Mouse (Mus musculus) ES-E14 (cell line): ENCODE measurements at regions not wholly inside any gene's neighbourhood (a gene's known extent, or its start where the extent isn't known, plus 50 kb on each side); places are given as distances from the start of the nearest gene placed in this dataset.

ENCODE experiments used
- DNase-seq: peaks from one replicate; pipeline ENCODE4 v3.0.0-alpha.2; 2013; ENCODE audit warnings: low read depth, low spot score
- H3K27ac ChIP-seq: 2 replicates; pipeline ENCODE4 v1.5.1; 2012; ENCODE audit warnings: low read depth, mild to moderate bottlenecking, low read length, moderate library complexity, mixed read lengths; ENCODE audit not compliant: poor library complexity, insufficient read depth, severe bottlenecking
- H3K36me3 ChIP-seq: 2 replicates; pipeline ENCODE4 v1.6.1; 2012; ENCODE audit warnings: mild to moderate bottlenecking, low read length, moderate library complexity, mixed read lengths; ENCODE audit not compliant: control insufficient read depth, poor library complexity, insufficient read depth, severe bottlenecking
- H3K4me1 ChIP-seq, 2 experiments: fragments of 150-350 bp in 1 of 2; sonication (generic) in 1 of 2; 2 replicates each; pipeline ENCODE4 v1.6.1; 2012; ENCODE audit warnings: low read length in 2 of 2, mild to moderate bottlenecking in 1 of 2, mixed read lengths in 1 of 2; ENCODE audit not compliant: control insufficient read depth in 2 of 2, insufficient read depth in 2 of 2, poor library complexity in 1 of 2
- H3K4me3 ChIP-seq, 2 experiments: fragments of 150-350 bp in 1 of 2; sonication (generic) in 1 of 2; 2 replicates each; pipeline ENCODE4 v1.5.1; 2012; ENCODE audit warnings: low read length in 2 of 2, low read depth in 1 of 2, mild to moderate bottlenecking in 1 of 2, mixed read lengths in 1 of 2; ENCODE audit not compliant: insufficient read depth in 1 of 2, poor library complexity in 1 of 2, severe bottlenecking in 1 of 2
- H3K9ac ChIP-seq: 2 replicates; pipeline ENCODE4 v1.6.1; 2012; ENCODE audit warnings: low read depth, mild to moderate bottlenecking, low read length, mixed read lengths; ENCODE audit not compliant: poor library complexity, insufficient read depth, severe bottlenecking
- H3K9me3 ChIP-seq: fragments of 150-350 bp; sonication (generic); 2 replicates; pipeline ENCODE4 v1.6.1; 2012; ENCODE audit warnings: low read depth, mild to moderate bottlenecking, low read length; ENCODE audit not compliant: control insufficient read depth, insufficient read depth
- CHD2 ChIP-seq: IDR thresholded peaks from 2 replicates; pipeline ENCODE4 v1.6.1; 2014; ENCODE audit warnings: mild to moderate bottlenecking, low read depth, low read length, inconsistent platforms
- HCFC1 ChIP-seq: IDR thresholded peaks from 2 replicates; pipeline ENCODE4 v1.6.1; 2012; ENCODE audit warnings: low read length, inconsistent platforms, borderline replicate concordance; ENCODE audit not compliant: insufficient read depth
- MAFK ChIP-seq: IDR thresholded peaks from 2 replicates; pipeline ENCODE4 v1.6.1; 2014; ENCODE audit warnings: mild to moderate bottlenecking, low read depth, low read length, inconsistent platforms; ENCODE audit not compliant: insufficient read depth
- ZC3H11A ChIP-seq: IDR thresholded peaks from 2 replicates; pipeline ENCODE4 v1.6.1; 2012; ENCODE audit warnings: low read depth, mild to moderate bottlenecking, inconsistent platforms, low read length, borderline replicate concordance
- ZNF384 ChIP-seq: IDR thresholded peaks from 2 replicates; pipeline ENCODE4 v1.6.1; 2012; ENCODE audit warnings: low read depth, low read length, inconsistent platforms
- in situ Hi-C, 2 experiments: fragments of 600-800 bp; cut with MboI; formaldehyde crosslinking; loops; one replicate each; pipeline ENCODE4 v1.15.1; 2025; ENCODE audit warnings: low sequenced_read_pairs in 2 of 2, inconsistent platforms in 1 of 2; ENCODE audit not compliant: unreplicated experiment in 2 of 2

GRCm38 (mm10) chr19:55985518-55985917, 243.9 kb downstream of the Tcf7l2 start:
- Histone ChIP-seq H3K9me3 (peaks cover 2% of the 10 kb centered on the region; the same call in 1 of the 2 replicates), H3K9ac (no peak overlapping the region), H3K36me3 (no peaks in the 10 kb centered on the region), H3K4me3 (no peak overlapping the region), H3K4me1 (no peaks in the 10 kb centered on the region), H3K27ac (no peak overlapping the region)
- in situ Hi-C loops = no loop called here
- DNase-seq = no peak
- no peak for TF ChIP-seq ZNF384
- no peak for TF ChIP-seq MAFK
- no peak for TF ChIP-seq ZC3H11A
- TF ChIP-seq HCFC1 = no peak

DNA sequence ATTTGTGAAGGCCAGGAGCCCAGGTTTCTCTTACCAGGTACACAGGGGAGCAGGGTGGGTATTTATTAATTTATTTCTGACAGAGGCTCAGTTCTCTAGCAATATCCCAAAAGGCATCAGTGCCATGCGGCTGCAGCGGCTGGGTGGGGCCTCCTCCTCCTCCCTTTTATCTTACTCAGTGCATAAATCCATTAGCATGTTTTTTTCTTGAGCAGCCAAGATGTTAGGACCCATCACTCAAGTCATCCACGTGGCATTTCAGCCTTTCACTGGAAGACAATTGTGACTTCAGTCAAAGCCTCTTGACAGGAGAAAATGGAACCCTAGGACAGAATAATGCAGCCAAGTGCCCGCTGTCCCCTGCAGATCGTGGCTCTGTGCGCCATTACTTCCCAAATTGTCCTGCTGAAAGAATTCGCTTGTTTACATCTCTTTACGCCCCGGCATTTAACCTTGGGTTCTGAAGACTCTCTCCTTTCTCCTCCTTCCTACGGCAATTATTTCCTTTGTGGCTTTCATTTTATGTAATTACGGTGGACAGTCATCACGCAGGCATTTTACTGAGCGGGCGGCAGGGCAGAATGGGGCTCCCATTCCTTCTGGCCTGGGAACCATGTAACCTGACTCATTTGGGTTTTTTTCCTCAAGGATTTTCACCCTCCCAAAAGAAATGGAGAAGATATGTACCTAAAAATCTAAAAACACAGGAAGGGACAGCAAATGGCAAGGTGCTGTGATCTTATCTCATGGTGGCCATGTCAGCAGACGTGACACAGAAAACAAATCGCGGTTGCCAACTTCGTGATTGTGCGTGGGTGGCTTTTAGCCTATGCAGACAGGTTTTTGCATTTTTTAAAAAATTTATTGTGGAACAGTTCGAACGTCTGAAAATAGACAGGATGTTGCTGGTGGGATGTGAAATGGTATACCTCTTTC, 250.4 kb downstream of the Tcf7l2 start:
- in situ Hi-C loops = no loop called here

GRCm38 (mm10) chr19:55992727-55993066, 251.1 kb downstream of the Tcf7l2 start:
- no peak for DNase-seq
- Histone ChIP-seq H3K36me3 (no peaks in the 10 kb centered on the region), H3K9ac (no peak overlapping the region), H3K4me1 (no peaks in the 10 kb centered on the region), H3K4me3 (no peak overlapping the region), H3K9me3 (no peaks in the 10 kb centered on the region), H3K27ac (no peak overlapping the region)
- TF ChIP-seq MAFK (no peak), CHD2 (no peak), HCFC1 (no peak), ZC3H11A (no peak), ZNF384 (no peak)
- in situ Hi-C loops = no loop called here

More for the DNA sequence above, 250.4 kb downstream of the Tcf7l2 start:
- no peak for DNase-seq
- Histone ChIP-seq H3K4me3 (no peak overlapping the region), H3K36me3 (no peaks in the 10 kb centered on the region), H3K9ac (no peak overlapping the region), H3K9me3 (no peaks in the 10 kb centered on the region), H3K4me1 (no peaks in the 10 kb centered on the region), H3K27ac (no peak overlapping the region)
- TF ChIP-seq MAFK = no peak
- no peak for TF ChIP-seq ZNF384
- no peak for TF ChIP-seq CHD2
- no peak for TF ChIP-seq HCFC1
- no peak for TF ChIP-seq ZC3H11A

- Histone ChIP-seq H3K4me1 (no peaks in the 10 kb centered on the region), H3K9ac (no peak overlapping the region), H3K36me3 (no peaks in the 10 kb centered on the region), H3K9me3 (no peaks in the 10 kb centered on the region), H3K27ac (no peak overlapping the region), H3K4me3 (no peak overlapping the region)
- no peak for DNase-seq
- in situ Hi-C loops = no loop called here
- no peak for TF ChIP-seq ZNF384
- TF ChIP-seq ZC3H11A = no peak
- TF ChIP-seq HCFC1 = no peak
- TF ChIP-seq MAFK = no peak
- no peak for TF ChIP-seq CHD2
These were observed 254.1 kb downstream of the Tcf7l2 start for GRCm38 (mm10) chr19:55995721-55996120.
